Mouse (Mus musculus) large intestine, adult 2 months (tissue): ENCODE measurements around the gene Foxp4. TPM values are rescaled to one million over a fixed set of nuclear protein-coding genes. Genes with fewer than 3 reads are reported as not detected.
"Not testable (repeated sequence)": the region's sequence is repeated elsewhere in the genome, so short reads cannot be mapped to it uniquely, and the experiment has no call there.

Source experiments
- DNase-seq: peaks from one replicate; pipeline ENCODE4 v3.0.0-alpha.2; 2012; ENCODE audit warnings: low read depth, low spot score
- WGBS: fragments of 180-500 bp; shearing (Covaris S2); methylation state at CpG from one replicate; pipeline ENCODE4 v1.1.7; 2018; 5-methylcytosine and 5-hydroxymethylcytosine counted together
- polyA plus RNA-seq: library from polyadenylated mRNA; depleted of rRNA; stranded (reverse); fragments of >200 nt; gene quantifications from 2 replicates; pipeline ENCODE4 v1.2.3, GENCODE M21; 2012

Gene Foxp4
- polyA plus RNA-seq, 1 experiment, result 46.2 TPM

GRCm38 (mm10) chr17:47869874-47870273 is 54.6 kb downstream of the Foxp4 start:
- 88% methylated on average over 10 of the region's 10 CpGs for WGBS
- DNase-seq, result no peak

GRCm38 (mm10) chr17:47866037-47866436 is 58.4 kb downstream of the Foxp4 start:
- 66% methylated on average over 10 of the region's 10 CpGs for WGBS
- DNase-seq, result no peak

GRCm38 (mm10) chr17:47864496-47864895 is 59.9 kb downstream of the Foxp4 start:
- DNase-seq, result peak; percentile 50
- 2% methylated on average over 17 of the region's 17 CpGs for WGBS

- WGBS, result 27% methylated on average over 11 of the region's 11 CpGs
- no peak for DNase-seq
Observed at GRCm38 (mm10) chr17:47863437-47863836, 61.0 kb downstream of the Foxp4 start.

GRCm38 (mm10) chr17:47863023-47863422 is 61.4 kb downstream of the Foxp4 start:
- WGBS, result 33% methylated on average over 4 of the region's 4 CpGs
- no peak for DNase-seq

GRCm38 (mm10) chr17:47855544-47855943 is 68.9 kb downstream of the Foxp4 start:
- no peak for DNase-seq
- 84% methylated on average over 4 of the region's 4 CpGs for WGBS

- 90% methylated on average over 8 of the region's 8 CpGs for WGBS
- no peak for DNase-seq
Observed at GRCm38 (mm10) chr17:47854908-47855307, 69.5 kb downstream of the Foxp4 start.

- 57% methylated on average over 4 of the region's 4 CpGs for WGBS
Observed at GRCm38 (mm10) chr17:47853760-47854159, 70.7 kb downstream of the Foxp4 start.

GRCm38 (mm10) chr17:47853336-47853735 is 71.1 kb downstream of the Foxp4 start:
- DNase-seq, result no peak
- WGBS, result 81% methylated on average over 3 of the region's 4 CpGs

More at GRCm38 (mm10) chr17:47853760-47854159, 70.7 kb downstream of the Foxp4 start:
- no peak for DNase-seq

- WGBS, result 10% methylated on average over 22 of the region's 22 CpGs
- DNase-seq, result not testable (repeated sequence)
Observed at GRCm38 (mm10) chr17:47851798-47852360, 72.6 kb downstream of the Foxp4 start.

- DNase-seq, result no peak
- 75% methylated on average over 7 of the region's 7 CpGs for WGBS
Observed at GRCm38 (mm10) chr17:47850639-47851314, 73.7 kb downstream of the Foxp4 start.

GRCm38 (mm10) chr17:47850035-47850434 is 74.4 kb downstream of the Foxp4 start:
- WGBS, result 69% methylated on average over 3 of the region's 3 CpGs
- DNase-seq, result no peak

- WGBS, result 84% methylated on average over 6 of the region's 6 CpGs
- no peak for DNase-seq
Observed at GRCm38 (mm10) chr17:47847985-47848384, 76.5 kb downstream of the Foxp4 start.

GRCm38 (mm10) chr17:47845609-47846008 is 78.8 kb downstream of the Foxp4 start:
- WGBS, result 65% methylated on average over 11 of the region's 11 CpGs
- no peak for DNase-seq

- no peak for DNase-seq
- WGBS, result 94% methylated on average over 3 of the region's 3 CpGs
Observed at GRCm38 (mm10) chr17:47843465-47843864, 81.0 kb downstream of the Foxp4 start.

GRCm38 (mm10) chr17:47841931-47842623 is 82.4 kb downstream of the Foxp4 start:
- DNase-seq, result no peak
- whole genome bisulfite sequencing, result 25% methylated on average over 19 of the region's 19 CpGs

GRCm38 (mm10) chr17:47841521-47841920 is 82.9 kb downstream of the Foxp4 start:
- DNase-seq, result no peak
- WGBS, result 73% methylated on average over 8 of the region's 8 CpGs

GRCm38 (mm10) chr17:47837808-47838207 is 86.6 kb downstream of the Foxp4 start:
- whole genome bisulfite sequencing, result 32% methylated on average over 6 of the region's 6 CpGs
- DNase-seq, result no peak

GRCm38 (mm10) chr17:47834482-47834767 is 90.0 kb downstream of the Foxp4 start, which contains the start of gene Mdfi:
TSS of gene Mdfi (minus strand) at chr17:47834691.
- DNase-seq, result no peak
- 8% methylated on average over 16 of the region's 18 CpGs for WGBS

GRCm38 (mm10) chr17:47833628-47834481 is 90.6 kb downstream of the Foxp4 start:
- DNase-seq, result no peak
- WGBS, result under 1% methylated on average over 45 of the region's 45 CpGs
